Mouse (Mus musculus) liver, postnatal 0 days (tissue): Measurements from ENCODE around the gene Jmjd7.

Experiments used
- CTCF ChIP-seq: sonication (generic); IDR thresholded peaks from 2 replicates; pipeline ENCODE4 v1.5.1; 2016; ENCODE audit warnings: antibody characterized with exemption, low read depth
- EP300 ChIP-seq: IDR thresholded peaks from 2 replicates; pipeline ENCODE4 v1.6.1; 2016; ENCODE audit warnings: antibody characterized with exemption, low read depth, mild to moderate bottlenecking

GRCm38 (mm10) chr2:119992349-119992748, 34.9 kb upstream of the Jmjd7 start:
- TF ChIP-seq CTCF: no peak
- TF ChIP-seq EP300: no peak
